In the genomic region with DNA sequence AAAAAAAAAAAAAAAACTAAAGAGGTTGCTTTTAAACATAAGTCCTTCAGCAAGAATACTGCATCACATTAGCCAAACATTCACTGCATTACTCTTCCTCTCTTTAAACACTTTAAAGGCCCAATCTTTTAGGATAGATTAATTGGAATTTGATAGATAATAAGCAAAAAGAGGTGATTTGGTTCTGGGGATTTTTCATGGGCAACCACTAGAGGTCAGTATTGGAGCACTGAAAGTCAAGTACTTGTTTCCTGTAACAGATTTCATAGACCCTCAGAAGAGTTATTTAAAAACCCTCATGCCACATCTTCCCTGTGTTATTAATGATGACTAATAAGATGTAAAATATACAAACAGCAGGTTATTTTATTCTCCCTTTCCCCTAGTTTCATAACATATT, we compare ENCODE assay signal across 9 mouse cellular contexts.
DNase-seq lines count a peak whose midpoint lies in the region; ATAC-seq lines count a peak whose summit lies in the region.
"Had no signal": no experiment of that assay in that cellular context is flagged by ENCODE, and none has a peak within 500 bp of the region (broad histone marks: within the 10 kb centered on the region; RNA-seq: fewer than 3 reads in every experiment).

No protein-coding gene starts in this region.

- H3K27me3 ChIP-seq in neural tube, embryonic 11.5 days (ENCODE audit: control insufficient read depth, insufficient read depth, low read length) = no peaks in the 10 kb centered on the region

- no peaks in the 10 kb centered on the region for H3K9me3 ChIP-seq in neural tube, embryonic 11.5 days (ENCODE audit: control insufficient read depth, low read length)

- no peak overlapping the region for H3K27ac ChIP-seq in neural tube, embryonic 11.5 days (ENCODE audit: low read depth, low read length)
- H3K27ac ChIP-seq: macrophage had no signal

- peak; percentile 20 to 63 for DNase-seq in heart, adult 18-20 months
- no peak for DNase-seq in heart, adult 11 months
- peak; percentile 32 for DNase-seq in neural tube, embryonic 11.5 days (ENCODE audit: low spot score)
- no peak for DNase-seq in neural tube, embryonic 10.5 days (ENCODE audit: extremely low spot score, low spot score)
- DNase-seq in brain, adult 2 months (ENCODE audit: low read depth, low spot score) = peak; percentile 84
- peak; percentile 73 for DNase-seq in retina, postnatal 1 day
- no peak for DNase-seq in yolk sac, embryonic 10.5 days (ENCODE audit: low spot score)

- H3K4me1 ChIP-seq in neural tube, embryonic 11.5 days (ENCODE audit: control insufficient read depth, insufficient read depth, low read length) = no peaks in the 10 kb centered on the region

- no peak overlapping the region for H3K9ac ChIP-seq in neural tube, embryonic 11.5 days (ENCODE audit: low read length)

- no peaks in the 10 kb centered on the region for H3K36me3 ChIP-seq in neural tube, embryonic 11.5 days (ENCODE audit: control insufficient read depth, insufficient read depth, low read length)

- no peak for ATAC-seq in neural tube, embryonic 11.5 days (ENCODE audit: insufficient read depth, low FRiP score, low TSS enrichment)
- ATAC-seq in inflammation-experienced regulatory T-cells, adult 6 months = peak; percentile 48

- no peak overlapping the region for H3K4me3 ChIP-seq in neural tube, embryonic 11.5 days (ENCODE audit: low read depth, low read length)

- no peak overlapping the region for H3K4me2 ChIP-seq in neural tube, embryonic 11.5 days (ENCODE audit: low read depth)

Comparison
In these comparisons a context has a peak if more than half of its experiments do, and no peak if none do; other contexts are left out.
1. DNase-seq: peak in heart, adult 18-20 months (2 of 2), neural tube, embryonic 11.5 days (single experiment), brain, adult 2 months (single experiment) and retina, postnatal 1 day (single experiment); none in heart, adult 11 months (single experiment), neural tube, embryonic 10.5 days (single experiment) and yolk sac, embryonic 10.5 days (single experiment).